In the genomic region with DNA sequence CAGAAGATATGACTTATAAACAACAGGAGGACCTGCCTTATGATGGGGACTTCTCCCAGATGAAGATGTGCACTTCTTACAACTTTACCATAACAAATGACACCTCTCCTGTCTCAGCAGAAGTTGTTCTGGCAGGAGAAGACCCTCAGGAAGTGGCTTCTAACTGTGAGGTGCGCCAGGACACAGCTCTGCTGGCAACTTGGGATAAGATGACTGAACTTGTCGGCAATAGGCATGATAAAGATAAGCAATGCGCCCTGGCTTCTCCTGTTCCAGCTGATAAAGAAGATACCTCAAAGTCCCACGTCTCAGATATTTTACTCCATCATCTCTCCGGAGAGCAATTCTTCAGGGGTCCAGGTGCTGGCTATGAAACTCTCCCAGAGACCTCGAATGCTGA, we compare ENCODE assay signal across 20 mouse cellular contexts. TPM values are rescaled to one million over a fixed set of nuclear protein-coding genes. Genes with fewer than 3 reads are reported as not detected.
DNase-seq lines count a peak whose midpoint lies in the region; ATAC-seq and TF ChIP-seq lines count a peak whose summit lies in the region.
"Had no signal": no experiment of that assay in that cellular context is flagged by ENCODE, and none has a peak within 500 bp of the region (broad histone marks: within the 10 kb centered on the region; RNA-seq: fewer than 3 reads in every experiment).

No protein-coding gene starts in this region.

- peak overlapping the region; percentile 71 for H3K27ac ChIP-seq in MEL (ENCODE audit: control insufficient read depth, low read depth, low read length)
- peak overlapping the region; percentile 50; the same call in 1 of the 2 replicates for H3K27ac ChIP-seq in limb, embryonic 12.5 days
- peak overlapping the region; percentile 83 for H3K27ac ChIP-seq in liver, embryonic 15.5 days (replicated peaks)
- H3K27ac ChIP-seq: kidney, embryonic 15.5 days; lung, embryonic 15.5 days had no signal

- peak; percentile 61 for DNase-seq in MEL (ENCODE audit: low read depth, low spot score)
- peak; percentile 68 for DNase-seq in c-Kit-positive CD71-positive TER-119-positive erythroid progenitor cells, embryonic 14.5 days (ENCODE audit: low spot score)
- no peak for DNase-seq in kidney, adult 8-10 months
- no peak for DNase-seq in yolk sac, embryonic 10.5 days (ENCODE audit: low spot score)
- DNase-seq in adrenal gland, postnatal 10 days: no peak
- DNase-seq: adrenal gland, adult 2 months; cerebellum, adult 8-10 months; gastrocnemius, postnatal 36 days; heart, postnatal 4 days; retina, postnatal 1 day; thymus, postnatal 36 days had no signal

- peaks cover 6 to 26% of the 10 kb centered on the region in 2 experiments for H3K4me1 ChIP-seq in MEL (ENCODE audit: control insufficient read depth in 1 of 2, insufficient read depth in 2 of 2, low read length in 2 of 2)
- H3K4me1 ChIP-seq in limb, embryonic 12.5 days (replicated peaks): peaks cover 14% of the 10 kb centered on the region
- peaks cover 63% of the 10 kb centered on the region for H3K4me1 ChIP-seq in liver, embryonic 15.5 days (replicated peaks)
- H3K4me1 ChIP-seq: kidney, embryonic 15.5 days; lung, embryonic 15.5 days; megakaryocyte, embryonic 14.5 days had no signal

- ATAC-seq in limb, embryonic 12.5 days (ENCODE audit: insufficient number of reproducible peaks, insufficient read depth, low FRiP score, low TSS enrichment, low read depth): no peak
- peak; percentile 83 for ATAC-seq in liver, embryonic 15.5 days (ENCODE audit: insufficient read depth)

- H3K27me3 ChIP-seq in MEL (ENCODE audit: control insufficient read depth in 1 of 2, insufficient read depth in 2 of 2, low read length in 2 of 2): no peaks in the 10 kb centered on the region
- H3K27me3 ChIP-seq in limb, embryonic 12.5 days: no peaks in the 10 kb centered on the region; the same call in 1 of the 2 replicates
- 0 out of 2 replicates have a peak, but pooled peaks cover 2% of the 10 kb centered on the region for H3K27me3 ChIP-seq in liver, embryonic 15.5 days

- H3K4me3 ChIP-seq in MEL (ENCODE audit: control insufficient read depth in 1 of 2, insufficient read depth in 1 of 2, low read depth in 2 of 2, low read length in 2 of 2): peak overlapping the region; percentile 26 to 44; a peak in 3 of 4 replicates
- no peak overlapping the region for H3K4me3 ChIP-seq in limb, embryonic 12.5 days (replicated peaks)
- peak overlapping the region; percentile 17 for H3K4me3 ChIP-seq in liver, embryonic 15.5 days (replicated peaks)
- H3K4me3 ChIP-seq: kidney, embryonic 15.5 days; lung, embryonic 15.5 days; megakaryocyte, embryonic 14.5 days had no signal

- no peak for TF ChIP-seq RAD21 in MEL (IDR thresholded peaks at IDR 0.05; ENCODE audit: low read depth, low read length)

- no peaks in the 10 kb centered on the region for H3K79me2 ChIP-seq in MEL (ENCODE audit: control insufficient read depth, insufficient read depth, low read length, poor library complexity)

- TF ChIP-seq CTCF in MEL (IDR thresholded peaks at IDR 0.05 in 2 of 3, conservative IDR thresholded peaks at IDR 0.05 in 1 of 3; ENCODE audit: control insufficient read depth in 1 of 3, insufficient read depth in 1 of 3, low read depth in 2 of 3, low read length in 3 of 3, poor library complexity in 1 of 3, severe bottlenecking in 1 of 3): no peak

- H3K4me2 ChIP-seq in limb, embryonic 12.5 days: no peak overlapping the region
- peak overlapping the region; percentile 50 for H3K4me2 ChIP-seq in liver, embryonic 15.5 days
- H3K4me2 ChIP-seq: heart, embryonic 11.5 days; kidney, embryonic 15.5 days; lung, embryonic 15.5 days had no signal

- H3K9me3 ChIP-seq in MEL (replicated peaks; ENCODE audit: insufficient read depth, low read length): no peaks in the 10 kb centered on the region
- no peaks in the 10 kb centered on the region for H3K9me3 ChIP-seq in limb, embryonic 12.5 days
- no peaks in the 10 kb centered on the region for H3K9me3 ChIP-seq in liver, embryonic 15.5 days (replicated peaks)
- H3K9me3 ChIP-seq: G1E; kidney, embryonic 15.5 days; lung, embryonic 15.5 days had no signal

- H3K36me3 ChIP-seq in MEL (ENCODE audit: control insufficient read depth in 1 of 2, insufficient read depth in 2 of 2, low read length in 2 of 2): peaks cover 0 to 28% of the 10 kb centered on the region in 2 experiments; a peak in 2 of 4 replicates
- no peaks in the 10 kb centered on the region for H3K36me3 ChIP-seq in limb, embryonic 12.5 days
- no peaks in the 10 kb centered on the region for H3K36me3 ChIP-seq in liver, embryonic 15.5 days (replicated peaks)
- H3K36me3 ChIP-seq: G1E; kidney, embryonic 15.5 days; lung, embryonic 15.5 days had no signal

- H3K9ac ChIP-seq in MEL (ENCODE audit: control insufficient read depth, low read depth, low read length, poor library complexity, severe bottlenecking): no peak overlapping the region
- no peak overlapping the region for H3K9ac ChIP-seq in limb, embryonic 12.5 days (replicated peaks)
- peak overlapping the region; percentile 23; the same call in 1 of the 2 replicates for H3K9ac ChIP-seq in liver, embryonic 15.5 days
- H3K9ac ChIP-seq: kidney, embryonic 15.5 days; lung, embryonic 15.5 days had no signal

- TF ChIP-seq EP300 in MEL (IDR thresholded peaks at IDR 0.05; ENCODE audit: low read depth in 1 of 2, low read length in 2 of 2): peak; percentile 84 to 91

- no peak for TF ChIP-seq POLR2A in MEL (IDR thresholded peaks at IDR 0.05; ENCODE audit: control insufficient read depth in 1 of 2, insufficient read depth in 1 of 2, low read depth in 1 of 2, low read length in 2 of 2, poor library complexity in 1 of 2)

- WGBS in limb, embryonic 12.5 days: 78% methylated on average over 6 of the region's 6 CpGs
- WGBS in liver, embryonic 15.5 days (ENCODE audit: insufficient replicate concordance): 23% methylated on average over 6 of the region's 6 CpGs

TF ChIP-seq in MEL, 35 proteins besides CTCF, POLR2A, EP300 and RAD21:
- TF ChIP-seq TAL1 (IDR thresholded peaks at IDR 0.05; ENCODE audit: low read length): peak; percentile 45
- peak; percentile 92 for TF ChIP-seq GATA1 (IDR thresholded peaks at IDR 0.05; ENCODE audit: low read depth, low read length)
- TF ChIP-seq ETS1 (IDR thresholded peaks at IDR 0.05; ENCODE audit: low read depth, low read length): peak; percentile 79; the same call in 1 of the 2 replicates
- TF ChIP-seq CHD2 (IDR thresholded peaks at IDR 0.05; ENCODE audit: low read length): no peak
- TF ChIP-seq TCF12 (IDR thresholded peaks at IDR 0.05; ENCODE audit: low read depth, low read length): peak; percentile 95

RNA-seq across cellular contexts. Expression of a gene that starts 12.2 kb away (rescaled TPM):
- not detected in 2 replicates for total RNA-seq in MEL (2012; rRNA removed)
- under 1 TPM in 1 of 2 experiments, not detected in 1; 0.06 TPM for polyA plus RNA-seq in MEL (2012; ENCODE audit: insufficient read depth in 1 of 2, insufficient read length in 2 of 2, low read depth in 1 of 2, low replicate concordance in 2 of 2, missing spikeins in 1 of 2)
- 1.1 and 1.4 TPM in 2 replicates for polyA plus RNA-seq in limb, embryonic 12.5 days (2016; fragmentation: Nextera tagmentation; extraction: Ambion mirVana)
- 0.52 and 0.54 TPM in 2 replicates for polyA plus RNA-seq in liver, embryonic 15.5 days (2015; fragmentation: Nextera tagmentation; extraction: Ambion mirVana)
- under 1 TPM; 0.09 to 0.12 TPM for total RNA-seq in adrenal gland, postnatal 10 days (2021)
- total RNA-seq: adrenal gland, adult 2 months had no signal
- polyA plus RNA-seq: adrenal gland, adult 2 months; forebrain, embryonic 11.5 days; G1E; heart, embryonic 11.5 days; neural tube, embryonic 14.5 days had no signal

RNA-seq across cellular contexts. Expression of a gene that starts 29.6 kb away (rescaled TPM):
- 17.6 and 21.7 TPM in 2 replicates for total RNA-seq in MEL (2012; rRNA removed)
- polyA plus RNA-seq in MEL (2012; ENCODE audit: insufficient read depth in 1 of 2, insufficient read length in 2 of 2, low read depth in 1 of 2, low replicate concordance in 2 of 2, missing spikeins in 1 of 2): 10 to 100 TPM in 1 of 2 experiments, not detected in 1; 27.5 TPM
- 93.6 and 104 TPM in 2 replicates for polyA plus RNA-seq in limb, embryonic 12.5 days (2016; fragmentation: Nextera tagmentation; extraction: Ambion mirVana)
- polyA plus RNA-seq in liver, embryonic 15.5 days (2015; fragmentation: Nextera tagmentation; extraction: Ambion mirVana): 44.1 and 45.7 TPM in 2 replicates
- 10 to 100 TPM; 12.7 to 13.1 TPM for total RNA-seq in adrenal gland, postnatal 10 days (2021)

Comparison
In these comparisons a context has a peak if more than half of its experiments do, and no peak if none do; other contexts are left out.
1. DNase-seq: peak in MEL (single experiment) and c-Kit-positive CD71-positive TER-119-positive erythroid progenitor cells, embryonic 14.5 days (single experiment); none in kidney, adult 8-10 months (0 of 2), yolk sac, embryonic 10.5 days (single experiment) and adrenal gland, postnatal 10 days (single experiment).
2. Peak in every context shown above with its lines, with median percentiles within 50 percentile points of each other: H3K27ac ChIP-seq.